Mouse (Mus musculus) midbrain, embryonic 15.5 days (tissue): ENCODE results near the gene Rabl2. TPM values are rescaled to one million over a fixed set of nuclear protein-coding genes. Genes with fewer than 3 reads are reported as not detected.

Source experiments
- ATAC-seq: fragments of 200-750 bp; cut with Nextera tagmentation; replicated peaks from 2 replicates; pipeline ENCODE4 v1.8.0; 2017; ENCODE audit warnings: moderate TSS enrichment
- H3K27ac ChIP-seq: fragments of 300-500 bp; sonication (generic); 2 replicates; pipeline ENCODE4 v1.5.1; 2015; ENCODE audit warnings: mild to moderate bottlenecking, inconsistent platforms
- H3K27me3 ChIP-seq: fragments of 300-500 bp; sonication (generic); replicated peaks from 2 replicates; pipeline ENCODE4 v1.6.1; 2015; ENCODE audit warnings: inconsistent platforms
- H3K36me3 ChIP-seq: fragments of 300-500 bp; sonication (generic); replicated peaks from 2 replicates; pipeline ENCODE4 v1.6.1; 2015; ENCODE audit warnings: inconsistent platforms
- H3K4me1 ChIP-seq: fragments of 300-500 bp; sonication (generic); 2 replicates; pipeline ENCODE4 v1.6.1; 2015; ENCODE audit warnings: inconsistent platforms
- H3K4me2 ChIP-seq: fragments of 300-500 bp; sonication (generic); 2 replicates; pipeline ENCODE4 v1.6.1; 2015; ENCODE audit warnings: inconsistent platforms, mild to moderate bottlenecking, moderate library complexity
- H3K4me3 ChIP-seq: fragments of 300-500 bp; sonication (generic); 2 replicates; pipeline ENCODE4 v1.5.1; 2015; ENCODE audit warnings: mild to moderate bottlenecking, inconsistent platforms
- H3K9ac ChIP-seq: fragments of 300-500 bp; sonication (generic); 2 replicates; pipeline ENCODE4 v1.6.1; 2015; ENCODE audit warnings: mild to moderate bottlenecking, inconsistent platforms
- H3K9me3 ChIP-seq: fragments of 300-500 bp; sonication (generic); 2 replicates; pipeline ENCODE4 v1.6.1; 2016; ENCODE audit warnings: inconsistent platforms
- WGBS: fragments of 180-500 bp; shearing (Covaris S2); methylation state at CpG from one replicate; pipeline ENCODE4 v1.1.7; 2015; ENCODE audit warnings: mixed read lengths; 5-methylcytosine and 5-hydroxymethylcytosine counted together
- polyA plus RNA-seq: library from polyadenylated mRNA; unstranded; fragments of >200 nt; fragmentation: Nextera tagmentation; extraction: Ambion mirVana; gene quantifications from 2 replicates; pipeline ENCODE4 v1.2.1, GENCODE M21; 2015

The Rabl2 gene
- polyA plus RNA-seq, 1 experiment from 2014 or later, result 92.1 TPM

GRCm38 (mm10) chr15:89582494-89582893 lies 9.2 kb downstream of the Rabl2 start:
- Histone ChIP-seq H3K36me3 (peaks cover 11% of the 10 kb centered on the region; the same call in 1 of the 2 replicates), H3K9ac (no peak overlapping the region), H3K9me3 (no peaks in the 10 kb centered on the region), H3K27me3 (no peaks in the 10 kb centered on the region), H3K4me2 (no peak overlapping the region), H3K4me3 (no peak overlapping the region), H3K4me1 (no peaks in the 10 kb centered on the region), H3K27ac (no peak overlapping the region)
- WGBS, result 90% methylated on average over 7 of the region's 7 CpGs
- no peak for ATAC-seq

- H3K27me3 ChIP-seq, result no peaks in the 10 kb centered on the region
- H3K36me3 ChIP-seq, result no peaks in the 10 kb centered on the region
- ATAC-seq, result no peak
- no peak overlapping the region for H3K27ac ChIP-seq
- WGBS, result 76% methylated on average over 8 of the region's 8 CpGs
- no peak overlapping the region for H3K4me3 ChIP-seq
- H3K9me3 ChIP-seq, result no peaks in the 10 kb centered on the region
- H3K4me2 ChIP-seq, result no peak overlapping the region
- H3K9ac ChIP-seq, result no peak overlapping the region
- no peaks in the 10 kb centered on the region for H3K4me1 ChIP-seq
These were observed 19.6 kb downstream of the Rabl2 start for GRCm38 (mm10) chr15:89572147-89572546.

DNA sequence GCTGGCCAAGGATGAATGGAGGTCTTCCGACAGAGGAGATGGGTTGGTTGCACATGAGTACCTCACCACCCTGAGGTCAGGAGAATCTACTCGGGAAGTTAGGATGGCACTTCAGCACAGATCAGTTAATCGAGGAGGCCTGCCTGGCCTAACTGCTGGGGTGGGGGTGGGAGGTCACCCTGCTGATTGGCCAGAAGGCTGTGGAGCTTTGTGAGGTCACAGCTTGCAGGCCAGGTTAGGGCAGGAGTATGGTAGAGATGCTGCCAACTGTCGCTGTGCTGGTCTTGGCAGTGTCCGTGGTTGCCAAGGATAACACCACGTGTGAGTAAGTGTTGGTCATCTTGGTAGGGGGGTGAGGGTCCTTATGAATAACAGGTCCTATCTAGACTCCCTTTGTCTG lies 23.6 kb downstream of the Rabl2 start, which contains the start of gene Acr:
TSS of gene Acr (plus strand) at position 213 of the 400 bp plus-strand sequence.
- no peak within 1 kb of the TSS for H3K4me2 ChIP-seq
- no peaks in the 10 kb centered on the region for H3K9me3 ChIP-seq
- 87% methylated on average over 6 of the region's 6 CpGs for WGBS
- no peak within 1 kb of the TSS for H3K4me3 ChIP-seq
- no peak for ATAC-seq
- H3K9ac ChIP-seq, result no peak within 1 kb of the TSS
- H3K27ac ChIP-seq, result no peak within 1 kb of the TSS
- no peaks in the 10 kb centered on the region for H3K36me3 ChIP-seq
- no peaks in the 10 kb centered on the region for H3K27me3 ChIP-seq
- no peaks in the 10 kb centered on the region for H3K4me1 ChIP-seq

GRCm38 (mm10) chr15:89559202-89559731 lies 32.5 kb downstream of the Rabl2 start:
- ATAC-seq, result peak; percentile 21; the same call in 1 of the 2 replicates
- Histone ChIP-seq H3K4me1 (peaks cover 20% of the 10 kb centered on the region), H3K27ac (no peak overlapping the region), H3K9me3 (no peaks in the 10 kb centered on the region), H3K36me3 (no peaks in the 10 kb centered on the region), H3K4me2 (no peak overlapping the region), H3K4me3 (no peak overlapping the region), H3K27me3 (peaks cover 28% of the 10 kb centered on the region), H3K9ac (no peak overlapping the region)
- 49% methylated on average over 10 of the region's 10 CpGs for WGBS

GRCm38 (mm10) chr15:89557996-89558390 lies 33.7 kb downstream of the Rabl2 start:
- no peaks in the 10 kb centered on the region for H3K36me3 ChIP-seq
- no peak overlapping the region for H3K9ac ChIP-seq
- H3K9me3 ChIP-seq, result no peaks in the 10 kb centered on the region
- H3K27ac ChIP-seq, result no peak overlapping the region
- H3K27me3 ChIP-seq, result peaks cover 28% of the 10 kb centered on the region
- peak overlapping the region; percentile 12 for H3K4me2 ChIP-seq
- no peak overlapping the region for H3K4me3 ChIP-seq
- H3K4me1 ChIP-seq, result peaks cover 20% of the 10 kb centered on the region
- 9% methylated on average over 34 of the region's 34 CpGs for WGBS
- ATAC-seq, result peak; percentile 19; the same call in 1 of the 2 replicates

- Histone ChIP-seq H3K4me2 (peak overlapping the region; percentile 29), H3K9ac (no peak overlapping the region), H3K27ac (no peak overlapping the region), H3K36me3 (no peaks in the 10 kb centered on the region), H3K4me1 (peaks cover 20% of the 10 kb centered on the region), H3K27me3 (peaks cover 28% of the 10 kb centered on the region), H3K4me3 (no peak overlapping the region), H3K9me3 (no peaks in the 10 kb centered on the region)
- WGBS, result 16% methylated on average over 40 of the region's 40 CpGs
- 0 out of 2 replicates have a peak, but pooled peaks have one; percentile 7 for ATAC-seq
These were observed 34.3 kb downstream of the Rabl2 start for GRCm38 (mm10) chr15:89557179-89557995.

GRCm38 (mm10) chr15:89556401-89557178 lies 35.1 kb downstream of the Rabl2 start:
- Histone ChIP-seq H3K4me2 (peak overlapping the region; percentile 29), H3K4me1 (peaks cover 20% of the 10 kb centered on the region), H3K9ac (no peak overlapping the region), H3K27me3 (peaks cover 28% of the 10 kb centered on the region), H3K36me3 (no peaks in the 10 kb centered on the region), H3K9me3 (no peaks in the 10 kb centered on the region), H3K27ac (no peak overlapping the region), H3K4me3 (no peak overlapping the region)
- ATAC-seq, result peak; percentile 79
- 26% methylated on average over 23 of the region's 23 CpGs for WGBS

- H3K9me3 ChIP-seq, result no peaks in the 10 kb centered on the region
- no peak overlapping the region for H3K4me2 ChIP-seq
- H3K4me3 ChIP-seq, result no peak overlapping the region
- peaks cover 28% of the 10 kb centered on the region for H3K27me3 ChIP-seq
- no peaks in the 10 kb centered on the region for H3K36me3 ChIP-seq
- H3K27ac ChIP-seq, result no peak overlapping the region
- H3K4me1 ChIP-seq, result peaks cover 20% of the 10 kb centered on the region
- 87% methylated on average over 6 of the region's 6 CpGs for WGBS
- no peak overlapping the region for H3K9ac ChIP-seq
- no peak for ATAC-seq
These were observed 36.1 kb downstream of the Rabl2 start for GRCm38 (mm10) chr15:89555591-89555990.

DNA sequence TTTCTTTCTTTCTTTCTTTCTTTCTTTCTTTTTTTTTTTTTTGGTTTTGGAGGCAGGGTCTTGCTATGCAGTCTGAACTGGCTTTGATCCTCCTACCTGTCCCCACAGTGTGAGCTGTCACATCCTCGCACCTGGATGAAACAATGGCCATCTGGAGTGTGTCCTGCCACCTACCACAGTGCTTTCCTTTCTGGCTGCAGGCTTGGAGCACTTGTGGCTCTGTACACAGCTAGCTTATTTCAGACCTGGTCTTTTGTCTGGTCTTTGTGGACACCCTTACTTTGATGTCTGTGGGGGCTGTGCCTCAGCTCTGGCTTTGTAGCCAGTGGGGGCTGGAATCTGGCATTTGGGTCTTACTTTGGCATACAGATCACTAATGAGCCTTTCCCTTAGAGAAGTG lies 40.0 kb downstream of the Rabl2 start:
- no peak overlapping the region for H3K9ac ChIP-seq
- WGBS, result 82% methylated on average over 1 of the region's 1 CpGs
- H3K36me3 ChIP-seq, result peaks cover 6% of the 10 kb centered on the region; the same call in 1 of the 2 replicates
- ATAC-seq, result no peak
- no peaks in the 10 kb centered on the region for H3K9me3 ChIP-seq
- peaks cover 23% of the 10 kb centered on the region; the same call in 1 of the 2 replicates for H3K4me1 ChIP-seq
- H3K4me2 ChIP-seq, result no peak overlapping the region
- no peak overlapping the region for H3K4me3 ChIP-seq
- H3K27me3 ChIP-seq, result peaks cover 7% of the 10 kb centered on the region
- H3K27ac ChIP-seq, result no peak overlapping the region

DNA sequence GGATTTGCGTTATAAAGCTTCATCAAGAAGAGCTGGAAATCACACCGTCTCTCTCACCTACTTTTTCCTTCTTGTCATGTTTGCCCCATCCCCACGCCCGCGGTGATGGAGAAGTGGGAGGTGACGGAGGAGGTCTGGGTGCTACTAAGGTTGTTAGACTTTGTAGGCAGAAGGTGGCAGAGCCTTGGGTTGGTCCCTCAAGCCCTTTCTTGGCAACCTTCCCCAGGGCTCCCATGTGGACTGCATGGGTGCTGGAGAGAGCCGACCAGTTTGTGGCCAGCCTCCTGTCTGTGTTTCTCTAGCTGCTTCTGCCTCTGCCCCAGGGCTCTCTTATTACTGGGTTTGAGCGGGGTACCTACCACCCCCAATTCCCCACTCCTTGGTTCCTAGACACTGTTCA lies 41.2 kb downstream of the Rabl2 start:
- WGBS, result 94% methylated on average over 8 of the region's 8 CpGs

DNA sequence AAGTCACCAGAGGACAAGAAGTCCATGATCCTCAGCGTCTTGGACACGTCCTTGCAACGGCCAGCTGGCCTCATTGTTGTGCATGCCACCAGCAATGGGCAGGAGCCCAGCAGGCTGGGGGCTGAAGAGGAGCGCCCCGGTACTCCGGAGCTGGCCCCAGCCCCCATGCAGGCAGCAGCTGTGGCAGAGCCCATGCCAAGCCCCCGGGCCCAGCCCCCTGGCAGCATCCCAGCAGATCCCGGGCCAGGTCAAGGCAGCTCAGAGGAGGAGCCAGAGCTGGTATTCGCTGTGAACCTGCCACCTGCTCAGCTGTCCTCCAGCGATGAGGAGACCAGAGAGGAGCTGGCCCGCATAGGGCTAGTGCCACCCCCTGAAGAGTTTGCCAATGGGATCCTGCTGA lies 42.9 kb downstream of the Rabl2 start:
- Histone ChIP-seq H3K4me1 (peaks cover 17% of the 10 kb centered on the region; the same call in 1 of the 2 replicates), H3K9me3 (no peaks in the 10 kb centered on the region), H3K36me3 (peaks cover 11% of the 10 kb centered on the region; the same call in 1 of the 2 replicates), H3K9ac (no peak overlapping the region), H3K4me3 (no peak overlapping the region), H3K27ac (no peak overlapping the region), H3K4me2 (peak overlapping the region; percentile 39; the same call in 1 of the 2 replicates), H3K27me3 (no peaks in the 10 kb centered on the region)
- 27% methylated on average over 11 of the region's 11 CpGs for WGBS
- peak; percentile 66 for ATAC-seq

More for the DNA sequence above, 41.2 kb downstream of the Rabl2 start:
- Histone ChIP-seq H3K27ac (no peak overlapping the region), H3K9ac (no peak overlapping the region), H3K36me3 (peaks cover 11% of the 10 kb centered on the region; the same call in 1 of the 2 replicates), H3K9me3 (no peaks in the 10 kb centered on the region), H3K4me2 (no peak overlapping the region), H3K27me3 (no peaks in the 10 kb centered on the region), H3K4me3 (no peak overlapping the region), H3K4me1 (peaks cover 17% of the 10 kb centered on the region; the same call in 1 of the 2 replicates)
- ATAC-seq, result no peak
